Mouse (Mus musculus) small intestine, adult 2 months (tissue): ENCODE results near the gene Npb. TPM values are rescaled to one million over a fixed set of nuclear protein-coding genes. Genes with fewer than 3 reads are reported as not detected.

Source experiments
- H3K27ac ChIP-seq: fragments of 200-500 bp; 2 replicates; pipeline ENCODE4 v1.5.1; 2012; ENCODE audit warnings: low read depth, low read length, control low read depth, inconsistent platforms; ENCODE audit not compliant: insufficient read depth
- H3K27me3 ChIP-seq: fragments of 200-500 bp; 2 replicates; pipeline ENCODE4 v1.6.1; 2012; ENCODE audit warnings: mild to moderate bottlenecking, moderate library complexity, low read length, inconsistent platforms; ENCODE audit not compliant: control insufficient read depth, insufficient read depth
- H3K36me3 ChIP-seq: fragments of 200-500 bp; 2 replicates; pipeline ENCODE4 v1.6.1; 2012; ENCODE audit warnings: mild to moderate bottlenecking, low read length, control low read depth, inconsistent platforms; ENCODE audit not compliant: control insufficient read depth, insufficient read depth
- H3K4me1 ChIP-seq: fragments of 200-500 bp; 2 replicates; pipeline ENCODE4 v1.6.1; 2012; ENCODE audit warnings: low read length, inconsistent platforms, mixed read lengths; ENCODE audit not compliant: control insufficient read depth, insufficient read depth, insufficient read length
- H3K4me3 ChIP-seq: fragments of 200-500 bp; 2 replicates; pipeline ENCODE4 v1.5.1; 2012; ENCODE audit warnings: low read depth, mild to moderate bottlenecking, control low read depth, inconsistent platforms, low read length, moderate library complexity
- CTCF ChIP-seq: fragments of 200-500 bp; IDR thresholded peaks from 2 replicates; pipeline ENCODE4 v1.5.1; 2012; ENCODE audit warnings: low read depth, mild to moderate bottlenecking, control low read depth, inconsistent platforms, low read length, moderate library complexity, mixed read lengths; ENCODE audit not compliant: insufficient replicate concordance, insufficient read length; ENCODE audit errors: extremely low read depth
- POLR2A ChIP-seq: fragments of 200-500 bp; IDR thresholded peaks from 2 replicates; pipeline ENCODE4 v1.6.1; 2012; ENCODE audit warnings: low read depth, mild to moderate bottlenecking, control low read depth, inconsistent platforms, low read length, moderate library complexity
- WGBS: fragments of 180-500 bp; shearing (Covaris S2); methylation state at CpG from one replicate; pipeline ENCODE4 v1.1.7; 2018; 5-methylcytosine and 5-hydroxymethylcytosine counted together
- polyA plus RNA-seq: library from polyadenylated mRNA; depleted of rRNA; stranded (reverse); fragments of >200 nt; gene quantifications from 2 replicates; pipeline ENCODE4 v1.2.3, GENCODE M21; 2012

Npb gene
- polyA plus RNA-seq, 1 experiment = 0.98 TPM

DNA sequence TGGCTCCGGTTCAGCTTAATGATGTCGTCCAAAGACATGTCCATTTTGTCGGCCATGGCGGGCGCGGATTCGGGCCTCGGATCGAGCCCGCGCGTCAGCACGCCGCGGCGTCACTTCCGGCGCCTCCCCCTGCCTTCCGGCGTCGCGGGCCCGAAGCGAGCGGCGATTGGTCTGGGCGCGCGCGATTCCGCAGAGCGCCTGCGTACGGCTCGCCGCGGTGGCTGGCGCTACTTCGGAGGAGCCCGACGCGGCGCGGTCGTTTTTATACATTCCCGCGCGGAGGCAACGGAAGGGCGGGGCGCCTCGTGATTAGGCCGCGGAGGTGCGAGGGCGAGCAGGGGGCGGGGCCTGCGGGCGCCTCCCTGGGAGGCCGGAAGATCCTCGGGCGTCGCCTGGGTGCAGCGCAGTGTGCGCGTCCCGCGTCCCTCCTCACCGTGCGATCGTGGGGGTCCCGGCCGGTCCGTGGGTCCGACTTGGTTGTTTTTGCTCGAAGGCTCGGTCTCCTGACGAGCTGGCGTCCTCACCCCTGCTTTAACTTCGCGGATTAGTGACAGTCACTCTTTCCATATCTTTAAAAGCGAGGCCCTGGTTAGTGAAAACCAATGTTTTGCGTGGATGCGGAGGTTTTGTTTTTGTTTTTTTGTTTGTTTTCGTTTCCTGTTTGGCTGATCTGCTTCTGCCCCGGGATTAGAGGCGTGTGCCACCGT lies 9.8 kb upstream of the Npb start, which contains the start of the genes Alyref and Anapc11:
TSS of gene Alyref (minus strand) at position 83 of the 707 bp plus-strand sequence.
TSS of gene Anapc11 (plus strand) at position 139 of the 707 bp plus-strand sequence.
- WGBS = under 1% methylated on average over 88 of the region's 88 CpGs
- peak within 1 kb of the TSS; percentile 95 for H3K4me3 ChIP-seq
- TF ChIP-seq CTCF (no peak), POLR2A (no peak; the same call in 1 of the 2 replicates)
- H3K4me1 ChIP-seq = peaks cover 14% of the 10 kb centered on the region; the same call in 1 of the 2 replicates
- H3K36me3 ChIP-seq = peaks cover 26% of the 10 kb centered on the region
- H3K27ac ChIP-seq = peak within 1 kb of the TSS; percentile 55
- no peaks in the 10 kb centered on the region for H3K27me3 ChIP-seq

GRCm38 (mm10) chr11:120598990-120599549 lies 9.2 kb upstream of the Npb start:
- 40% methylated on average over 17 of the region's 17 CpGs for WGBS
- peak overlapping the region; percentile 95 for H3K4me3 ChIP-seq
- H3K4me1 ChIP-seq = peaks cover 14% of the 10 kb centered on the region; the same call in 1 of the 2 replicates
- H3K27ac ChIP-seq = peak overlapping the region; percentile 55; the same call in 1 of the 2 replicates
- no peaks in the 10 kb centered on the region for H3K27me3 ChIP-seq
- no peak for TF ChIP-seq POLR2A
- TF ChIP-seq CTCF = no peak
- peaks cover 27% of the 10 kb centered on the region for H3K36me3 ChIP-seq

DNA sequence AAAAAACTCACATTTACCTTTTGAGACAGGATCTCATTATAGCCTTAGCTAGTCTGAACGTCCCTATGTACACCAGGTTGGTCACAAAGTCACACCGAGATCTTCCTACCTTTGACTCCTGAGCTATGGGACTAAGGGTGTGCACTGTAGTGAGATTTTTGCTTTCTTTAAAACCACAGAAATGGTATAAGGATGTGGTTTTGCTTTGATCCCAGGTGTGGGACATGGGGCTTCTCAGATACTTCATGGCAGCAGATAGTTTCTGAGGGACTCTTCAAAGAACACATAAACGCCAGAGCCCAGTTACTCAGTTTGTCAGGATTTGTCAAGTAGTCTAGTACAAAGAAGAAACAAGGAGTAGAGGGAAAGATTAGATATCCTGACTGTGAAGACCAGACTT lies 7.6 kb upstream of the Npb start:
- 87% methylated on average over 3 of the region's 3 CpGs for WGBS
- Histone ChIP-seq H3K4me3 (no peak overlapping the region), H3K27me3 (no peaks in the 10 kb centered on the region), H3K27ac (no peak overlapping the region), H3K4me1 (peaks cover 14% of the 10 kb centered on the region; the same call in 1 of the 2 replicates), H3K36me3 (peaks cover 21% of the 10 kb centered on the region)
- no peak for TF ChIP-seq CTCF
- TF ChIP-seq POLR2A = no peak

DNA sequence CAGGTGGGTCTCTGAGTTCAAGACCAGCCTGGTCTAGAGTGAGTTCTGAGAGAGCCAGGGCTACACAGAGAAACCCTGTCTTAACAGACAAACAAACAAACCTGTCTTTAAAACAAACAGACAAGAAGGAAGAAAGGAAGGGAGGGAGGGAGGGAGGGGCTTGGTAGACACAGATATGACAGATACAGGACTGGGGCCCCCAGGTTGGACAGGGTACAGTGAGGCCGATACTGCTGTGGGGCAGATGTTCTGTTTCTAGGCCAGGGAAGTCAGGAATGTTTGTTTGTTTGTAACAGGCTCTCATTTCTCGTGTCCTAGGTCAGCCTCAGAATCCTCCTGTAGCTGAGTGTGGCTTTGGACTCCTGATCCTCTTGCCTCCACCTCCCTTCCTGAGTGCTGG lies 4.7 kb upstream of the Npb start:
- TF ChIP-seq POLR2A (no peak), CTCF (no peak)
- peaks cover 14% of the 10 kb centered on the region; the same call in 1 of the 2 replicates for H3K36me3 ChIP-seq
- peaks cover 9% of the 10 kb centered on the region for H3K4me1 ChIP-seq
- WGBS = 83% methylated on average over 2 of the region's 2 CpGs
- no peak overlapping the region for H3K4me3 ChIP-seq
- H3K27me3 ChIP-seq = no peaks in the 10 kb centered on the region
- no peak overlapping the region for H3K27ac ChIP-seq

DNA sequence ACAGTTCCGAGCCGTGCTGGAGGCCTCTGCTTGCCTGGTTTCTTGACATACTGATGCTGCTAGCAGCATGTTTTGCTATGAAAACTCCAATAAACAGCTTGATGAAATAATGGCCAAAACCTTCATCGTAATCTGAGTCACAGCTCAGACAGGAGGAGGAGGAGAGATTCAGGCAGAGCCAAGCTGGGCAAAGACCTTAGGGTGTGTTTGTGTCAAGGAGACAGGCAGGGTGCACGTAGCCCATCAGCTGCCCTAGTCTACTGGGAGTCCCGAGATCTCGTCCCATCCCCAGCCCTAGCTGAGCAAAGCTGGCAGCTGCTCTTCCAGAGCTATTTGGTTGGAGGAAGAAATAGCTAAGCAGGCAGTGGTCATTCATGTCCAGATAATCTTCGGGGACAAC lies 2.6 kb upstream of the Npb start:
- Histone ChIP-seq H3K4me1 (peaks cover 8% of the 10 kb centered on the region; the same call in 1 of the 2 replicates), H3K27ac (no peak overlapping the region), H3K4me3 (no peak overlapping the region), H3K27me3 (no peaks in the 10 kb centered on the region), H3K36me3 (peaks cover 22% of the 10 kb centered on the region)
- TF ChIP-seq CTCF (no peak), POLR2A (no peak)
- 85% methylated on average over 7 of the region's 7 CpGs for WGBS

GRCm38 (mm10) chr11:120606764-120607163 lies 1.5 kb upstream of the Npb start:
- Histone ChIP-seq H3K4me3 (no peak overlapping the region), H3K27ac (no peak overlapping the region), H3K4me1 (peaks cover 8% of the 10 kb centered on the region; the same call in 1 of the 2 replicates), H3K27me3 (no peaks in the 10 kb centered on the region), H3K36me3 (peaks cover 33% of the 10 kb centered on the region)
- WGBS = 78% methylated on average over 4 of the region's 4 CpGs
- TF ChIP-seq POLR2A (no peak), CTCF (no peak)

DNA sequence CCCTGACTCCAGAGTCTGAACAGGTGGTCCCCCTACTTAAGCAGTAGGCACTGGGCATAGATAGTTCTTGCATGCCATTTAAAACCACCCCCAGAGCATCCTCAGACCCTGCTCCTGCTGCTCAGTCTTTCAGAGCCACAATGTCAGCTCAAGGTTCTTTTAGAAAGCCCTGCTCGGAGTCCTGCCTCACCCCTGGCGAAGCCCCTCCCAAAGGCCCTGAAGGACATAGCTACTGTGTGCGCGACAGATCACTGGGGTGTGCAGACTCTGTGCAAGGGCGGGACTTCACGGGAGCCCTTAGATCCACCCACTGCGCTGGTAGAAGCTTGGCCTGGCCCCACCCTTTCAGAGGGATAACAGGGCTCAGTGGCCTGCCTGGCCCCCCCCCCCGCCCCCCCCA lies 973 bp downstream of the Npb start:
- Histone ChIP-seq H3K4me1 (peaks cover 8% of the 10 kb centered on the region; the same call in 1 of the 2 replicates), H3K27ac (no peak overlapping the region), H3K27me3 (no peaks in the 10 kb centered on the region), H3K4me3 (no peak overlapping the region), H3K36me3 (peaks cover 50% of the 10 kb centered on the region)
- 25% methylated on average over 8 of the region's 8 CpGs for WGBS
- TF ChIP-seq CTCF = no peak
- TF ChIP-seq POLR2A = no peak
